Mouse (Mus musculus) hindbrain, embryonic 15.5 days (tissue): ENCODE results near the gene Mpo. TPM values are rescaled to one million over a fixed set of nuclear protein-coding genes. Genes with fewer than 3 reads are reported as not detected.

Experiments used
- ATAC-seq: fragments of 200-750 bp; cut with Nextera tagmentation; 2 replicates; pipeline ENCODE4 v1.8.0; 2017; ENCODE audit warnings: low read depth, moderate number of reproducible peaks, moderate TSS enrichment; ENCODE audit not compliant: low FRiP score
- H3K27ac ChIP-seq: fragments of 300-500 bp; sonication (generic); replicated peaks from 2 replicates; pipeline ENCODE4 v1.5.1; 2015; ENCODE audit warnings: mild to moderate bottlenecking, inconsistent platforms
- H3K27me3 ChIP-seq: fragments of 300-500 bp; sonication (generic); 2 replicates; pipeline ENCODE4 v1.6.1; 2015; ENCODE audit warnings: control low read depth, inconsistent platforms
- H3K36me3 ChIP-seq: fragments of 300-500 bp; sonication (generic); 2 replicates; pipeline ENCODE4 v1.6.1; 2015; ENCODE audit warnings: control low read depth, inconsistent platforms
- H3K4me1 ChIP-seq: fragments of 300-500 bp; sonication (generic); replicated peaks from 2 replicates; pipeline ENCODE4 v1.6.1; 2015; ENCODE audit warnings: control low read depth, inconsistent platforms
- H3K4me2 ChIP-seq: fragments of 300-500 bp; sonication (generic); 2 replicates; pipeline ENCODE4 v1.6.1; 2015; ENCODE audit warnings: moderate library complexity, mild to moderate bottlenecking, inconsistent platforms
- H3K4me3 ChIP-seq: fragments of 300-500 bp; sonication (generic); 2 replicates; pipeline ENCODE4 v1.5.1; 2015; ENCODE audit warnings: mild to moderate bottlenecking, inconsistent platforms
- H3K9ac ChIP-seq: fragments of 300-500 bp; sonication (generic); 2 replicates; pipeline ENCODE4 v1.6.1; 2015; ENCODE audit warnings: inconsistent platforms
- H3K9me3 ChIP-seq: fragments of 300-500 bp; sonication (generic); 2 replicates; pipeline ENCODE4 v1.6.1; 2016; ENCODE audit warnings: control low read depth, inconsistent platforms
- WGBS: fragments of 180-500 bp; shearing (Covaris S2); methylation state at CpG from one replicate; pipeline ENCODE4 v1.1.7; 2015; 5-methylcytosine and 5-hydroxymethylcytosine counted together
- polyA plus RNA-seq: library from polyadenylated mRNA; unstranded; fragments of >200 nt; fragmentation: Nextera tagmentation; extraction: Ambion mirVana; gene quantifications from 2 replicates; pipeline ENCODE4 v1.2.1, GENCODE M21; 2015

Gene Mpo
- polyA plus RNA-seq, 1 experiment from 2014 or later = 0.21 TPM

DNA sequence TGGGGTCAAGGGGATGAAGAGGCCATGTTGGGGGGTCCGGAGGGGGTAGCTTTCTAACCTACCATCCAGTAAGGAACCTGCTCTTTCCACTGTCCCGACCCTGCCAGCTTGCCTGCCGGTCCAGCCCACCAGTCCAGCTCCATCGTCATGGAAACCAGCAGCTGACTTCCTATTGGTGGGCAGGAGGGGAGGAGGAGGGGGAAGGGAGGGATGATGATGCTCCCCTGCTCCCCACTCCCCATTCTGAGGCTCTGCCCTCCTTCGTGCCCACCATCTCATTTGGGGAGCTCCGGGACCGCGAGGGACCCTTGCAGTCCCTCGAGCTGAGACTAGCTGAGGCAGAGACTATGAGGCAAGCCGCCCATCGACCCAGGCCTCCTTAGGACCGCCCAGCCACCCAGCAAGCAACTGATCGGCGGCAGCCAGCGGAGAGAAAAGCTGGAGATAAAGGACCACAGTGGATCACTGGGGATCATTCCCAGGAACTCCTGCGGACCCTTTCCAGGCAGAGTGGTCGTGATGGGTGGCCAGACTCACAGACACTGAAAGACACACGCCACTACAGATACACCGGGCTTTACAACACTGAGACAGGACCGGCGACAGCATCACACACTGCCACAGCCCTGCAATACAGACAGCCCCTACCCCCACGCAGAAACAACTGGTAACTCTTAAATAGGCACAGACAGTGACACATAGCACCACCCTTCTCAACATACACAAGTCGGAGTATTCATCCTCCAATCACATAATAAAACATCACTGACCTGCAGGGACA is 32.9 kb upstream of the Mpo start, which contains the start of gene Tspoap1:
Gene Tspoap1, plus strand, starts transcription at position 241 of the 781 bp plus-strand sequence.
- ATAC-seq = peak; percentile 84
- Histone ChIP-seq H3K9me3 (no peaks in the 10 kb centered on the region), H3K36me3 (no peaks in the 10 kb centered on the region), H3K27ac (peak within 1 kb of the TSS; percentile 91), H3K4me3 (peak within 1 kb of the TSS; percentile 72), H3K4me1 (peaks cover 48% of the 10 kb centered on the region), H3K9ac (peak within 1 kb of the TSS; percentile 63), H3K27me3 (no peaks in the 10 kb centered on the region), H3K4me2 (peak within 1 kb of the TSS; percentile 96)
- 6% methylated on average over 23 of the region's 23 CpGs for WGBS

DNA sequence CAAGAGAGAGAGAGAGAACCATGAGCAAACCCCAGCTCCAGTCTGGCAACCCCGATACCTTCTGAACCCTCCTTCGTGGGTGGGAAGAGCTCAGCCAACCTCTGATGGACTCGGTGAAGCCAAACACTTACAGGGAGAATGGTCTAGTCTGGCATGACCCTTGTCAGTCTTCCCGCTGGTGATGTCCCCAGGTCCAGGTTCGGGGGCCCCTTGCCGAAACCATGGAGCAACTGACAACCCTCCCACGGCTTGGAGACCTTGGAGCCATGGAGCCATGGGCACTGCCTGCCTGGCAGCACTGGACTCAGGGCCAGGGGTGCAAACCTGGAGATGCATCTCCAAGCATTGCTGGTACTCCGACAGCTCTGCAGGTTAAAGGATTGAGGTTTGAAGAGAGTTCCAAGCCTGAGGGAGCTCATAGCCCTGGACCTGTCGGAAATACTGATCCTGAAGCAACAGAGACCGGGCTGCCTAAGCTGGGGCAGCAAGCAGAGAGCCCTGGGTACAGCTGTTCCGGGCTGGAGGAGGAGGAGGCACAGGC is 32.1 kb upstream of the Mpo start:
- WGBS = 58% methylated on average over 11 of the region's 11 CpGs
- Histone ChIP-seq H3K27ac (peak overlapping the region; percentile 91; the same call in 1 of the 2 replicates), H3K4me1 (peaks cover 50% of the 10 kb centered on the region), H3K9me3 (no peaks in the 10 kb centered on the region), H3K4me2 (peak overlapping the region; percentile 96), H3K4me3 (peak overlapping the region; percentile 72), H3K9ac (peak overlapping the region; percentile 63), H3K27me3 (no peaks in the 10 kb centered on the region), H3K36me3 (no peaks in the 10 kb centered on the region)
- no peak for ATAC-seq

DNA sequence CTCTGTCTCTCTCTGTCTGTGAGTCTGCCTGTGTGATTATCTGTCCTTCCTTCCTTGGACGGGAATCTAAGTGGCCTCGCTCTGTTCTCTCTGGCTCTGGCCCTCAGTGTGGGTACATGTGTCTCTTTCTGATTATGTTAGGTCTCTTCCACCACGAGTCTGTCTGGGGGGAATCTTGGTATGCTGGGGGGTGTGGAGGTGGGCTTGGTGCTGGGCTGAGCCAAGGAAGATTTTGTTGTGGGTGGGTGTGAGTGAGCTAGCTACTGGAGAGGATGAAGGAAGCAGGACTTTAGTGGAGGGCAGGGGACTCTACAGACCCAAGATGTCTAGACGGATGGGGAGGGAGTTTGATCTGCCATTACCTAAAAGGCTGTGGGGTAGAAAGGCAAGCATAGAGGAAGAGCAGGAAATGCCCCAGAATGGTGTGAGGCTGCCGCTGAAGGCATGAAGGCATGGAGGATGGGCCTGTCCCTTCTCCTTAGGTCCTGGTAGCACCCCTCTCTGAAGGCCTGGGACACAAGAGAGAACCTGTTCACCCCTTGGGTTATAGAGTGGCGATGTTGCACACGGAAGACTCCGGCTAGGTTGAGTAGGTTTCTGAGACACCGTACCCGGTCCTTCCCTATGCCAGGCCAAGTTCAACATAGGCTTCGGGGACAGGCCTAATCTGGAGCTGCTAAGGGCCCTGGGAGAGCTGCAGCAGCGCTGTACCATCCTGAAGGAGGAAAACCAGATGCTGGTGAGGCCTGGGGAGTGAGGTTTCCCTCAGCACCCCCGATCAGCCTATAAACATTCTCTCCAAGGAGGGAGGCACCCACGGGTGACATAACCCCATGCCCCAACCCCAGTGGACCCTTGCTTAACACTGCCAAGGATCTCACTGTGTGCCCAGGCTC is 31.3 kb upstream of the Mpo start:
- Histone ChIP-seq H3K9me3 (no peaks in the 10 kb centered on the region), H3K36me3 (peaks cover 6% of the 10 kb centered on the region), H3K27ac (peak overlapping the region; percentile 83; the same call in 1 of the 2 replicates), H3K4me2 (peak overlapping the region; percentile 96), H3K4me3 (peak overlapping the region; percentile 72), H3K4me1 (peaks cover 50% of the 10 kb centered on the region), H3K27me3 (no peaks in the 10 kb centered on the region), H3K9ac (peak overlapping the region; percentile 63)
- ATAC-seq = no peak
- 72% methylated on average over 14 of the region's 14 CpGs for WGBS

DNA sequence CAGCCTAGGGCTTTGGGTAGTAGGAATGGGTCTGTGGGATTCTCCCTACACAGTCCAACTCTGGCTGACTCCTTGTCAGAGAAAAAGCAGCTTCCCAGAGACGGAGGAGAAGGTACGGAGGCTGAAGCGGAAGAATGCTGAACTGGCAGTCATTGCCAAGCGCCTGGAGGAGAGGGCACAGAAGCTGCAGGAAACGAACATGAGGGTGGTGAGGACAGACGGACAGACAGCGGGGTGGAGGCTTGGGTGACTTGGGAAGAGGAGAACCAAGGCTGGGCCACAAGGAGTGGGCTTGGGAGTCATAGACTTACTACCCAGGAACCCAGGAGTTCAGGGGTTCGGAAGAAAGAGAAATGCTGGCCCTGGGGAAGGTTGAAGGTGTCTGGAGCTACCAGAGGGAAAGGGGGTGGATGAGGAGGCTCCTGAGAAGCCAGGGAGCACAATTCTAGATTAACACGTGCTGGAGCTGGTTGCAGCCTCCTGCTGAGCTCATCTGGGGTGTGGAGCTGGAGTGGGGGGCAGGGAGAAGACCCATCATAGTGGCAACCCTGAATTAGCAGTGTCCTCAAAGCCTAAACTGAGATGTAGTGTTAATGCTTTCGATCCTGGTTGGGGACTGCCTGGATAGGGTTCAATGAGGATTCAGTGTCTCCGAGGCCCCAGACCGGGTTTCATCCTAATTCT is 30.5 kb upstream of the Mpo start:
- WGBS = 40% methylated on average over 12 of the region's 12 CpGs
- Histone ChIP-seq H3K36me3 (peaks cover 13% of the 10 kb centered on the region), H3K4me3 (peak overlapping the region; percentile 72), H3K9ac (peak overlapping the region; percentile 63), H3K4me1 (peaks cover 50% of the 10 kb centered on the region), H3K4me2 (peak overlapping the region; percentile 96), H3K9me3 (no peaks in the 10 kb centered on the region), H3K27ac (peak overlapping the region; percentile 83), H3K27me3 (no peaks in the 10 kb centered on the region)
- ATAC-seq = no peak

DNA sequence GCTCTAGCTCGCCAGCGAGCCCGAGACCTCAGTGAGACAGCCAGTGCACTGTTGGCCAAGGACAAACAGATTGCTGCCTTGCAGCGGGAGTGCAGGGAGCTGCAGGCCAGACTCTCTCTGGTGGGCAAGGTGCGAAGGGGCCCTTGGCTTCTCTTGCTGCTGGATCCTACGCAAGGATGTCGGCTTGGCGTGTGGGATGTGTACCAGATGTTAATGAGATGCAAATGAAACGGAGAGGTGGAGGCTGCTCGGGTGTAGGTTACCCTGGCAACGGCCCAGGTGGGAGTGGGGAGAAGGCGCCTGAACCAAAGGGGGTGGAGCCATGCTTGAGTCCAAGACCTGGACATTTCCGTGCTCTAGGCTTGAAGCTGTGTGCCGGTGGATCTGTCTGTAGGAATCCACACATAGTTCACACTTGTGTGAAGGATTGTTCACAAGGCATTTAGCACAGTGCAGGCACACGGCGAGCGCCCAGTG is 29.8 kb upstream of the Mpo start:
- peak overlapping the region; percentile 63 for H3K9ac ChIP-seq
- peak overlapping the region; percentile 96 for H3K4me2 ChIP-seq
- peak overlapping the region; percentile 72 for H3K4me3 ChIP-seq
- peak; percentile 73 for ATAC-seq
- H3K27ac ChIP-seq = peak overlapping the region; percentile 83
- peaks cover 18% of the 10 kb centered on the region for H3K36me3 ChIP-seq
- H3K9me3 ChIP-seq = no peaks in the 10 kb centered on the region
- no peaks in the 10 kb centered on the region for H3K27me3 ChIP-seq
- peaks cover 50% of the 10 kb centered on the region for H3K4me1 ChIP-seq
- 2% methylated on average over 16 of the region's 17 CpGs for WGBS

DNA sequence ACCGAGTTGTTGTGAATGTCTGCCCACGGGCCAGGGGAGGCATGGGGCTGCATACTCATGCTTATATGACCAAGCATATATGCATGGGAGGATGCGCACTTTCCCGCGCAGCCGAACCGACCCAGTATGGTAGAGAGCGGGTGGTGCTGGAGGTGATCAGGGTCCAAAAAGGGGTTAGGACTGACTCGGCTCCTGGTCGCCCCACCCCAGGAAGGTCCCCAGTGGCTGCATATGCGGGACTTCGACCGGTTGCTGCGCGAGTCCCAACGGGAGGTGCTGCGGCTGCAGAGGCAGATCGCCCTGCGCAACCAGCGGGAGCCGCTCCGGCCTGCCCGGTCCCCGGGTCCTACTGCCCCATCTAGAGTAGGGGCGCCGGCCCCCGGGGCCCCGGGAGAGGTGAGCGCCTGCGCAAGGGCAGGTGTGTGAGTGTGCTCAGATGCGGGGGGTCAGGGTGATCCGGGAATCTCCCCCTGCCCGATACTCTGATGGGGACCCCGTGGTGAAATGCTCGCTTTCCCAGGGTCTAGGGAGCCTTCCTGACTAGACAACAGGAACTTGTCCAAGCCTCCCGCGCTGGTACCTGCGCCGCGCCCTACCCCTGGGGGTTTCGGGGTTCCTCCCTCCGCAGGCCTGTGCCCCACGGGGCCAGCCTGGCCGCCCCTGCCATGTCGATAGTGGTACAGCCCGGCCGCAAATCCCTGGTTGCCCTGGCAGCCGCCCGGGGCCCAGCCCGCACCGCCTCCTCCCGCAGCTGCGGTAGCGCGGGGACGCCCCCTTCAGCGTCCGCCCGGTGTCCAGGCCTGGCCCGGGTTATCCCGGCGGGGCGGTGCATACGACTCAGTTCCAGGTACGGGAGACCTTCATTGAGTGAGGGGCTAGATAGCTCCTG is 29.1 kb upstream of the Mpo start:
- Histone ChIP-seq H3K4me1 (peaks cover 50% of the 10 kb centered on the region), H3K9ac (peak overlapping the region; percentile 63), H3K4me2 (peak overlapping the region; percentile 96), H3K4me3 (peak overlapping the region; percentile 72), H3K27ac (peak overlapping the region; percentile 83), H3K27me3 (no peaks in the 10 kb centered on the region), H3K9me3 (no peaks in the 10 kb centered on the region), H3K36me3 (peaks cover 22% of the 10 kb centered on the region)
- under 1% methylated on average over 65 of the region's 65 CpGs for WGBS
- peak; percentile 44 for ATAC-seq

DNA sequence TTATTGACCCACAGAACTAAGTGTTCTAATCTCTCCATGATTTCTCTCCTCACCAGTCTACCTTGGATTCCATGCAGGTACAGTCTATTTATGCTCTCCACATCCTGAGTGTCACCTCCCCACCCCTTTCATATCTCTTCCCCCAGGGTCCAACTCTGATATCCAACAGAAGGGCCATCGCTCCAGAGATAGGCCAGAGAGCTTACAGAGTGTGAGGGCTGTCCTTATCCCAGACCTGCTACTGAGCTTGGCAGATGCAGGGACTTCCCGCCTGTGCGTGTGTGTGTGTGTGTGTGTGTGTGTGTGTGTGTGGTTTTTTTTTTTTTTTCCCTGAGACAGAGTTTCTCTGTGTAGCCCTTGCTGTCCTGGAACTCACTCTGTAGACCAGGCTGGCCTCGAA is 24.6 kb upstream of the Mpo start:
- no peak overlapping the region for H3K4me2 ChIP-seq
- H3K36me3 ChIP-seq = peaks cover 50% of the 10 kb centered on the region
- no peak for ATAC-seq
- H3K9ac ChIP-seq = no peak overlapping the region
- no peak overlapping the region for H3K4me3 ChIP-seq
- peaks cover 15% of the 10 kb centered on the region for H3K4me1 ChIP-seq
- H3K27ac ChIP-seq = no peak overlapping the region
- 93% methylated on average over 4 of the region's 4 CpGs for WGBS
- no peaks in the 10 kb centered on the region for H3K27me3 ChIP-seq
- H3K9me3 ChIP-seq = no peaks in the 10 kb centered on the region

DNA sequence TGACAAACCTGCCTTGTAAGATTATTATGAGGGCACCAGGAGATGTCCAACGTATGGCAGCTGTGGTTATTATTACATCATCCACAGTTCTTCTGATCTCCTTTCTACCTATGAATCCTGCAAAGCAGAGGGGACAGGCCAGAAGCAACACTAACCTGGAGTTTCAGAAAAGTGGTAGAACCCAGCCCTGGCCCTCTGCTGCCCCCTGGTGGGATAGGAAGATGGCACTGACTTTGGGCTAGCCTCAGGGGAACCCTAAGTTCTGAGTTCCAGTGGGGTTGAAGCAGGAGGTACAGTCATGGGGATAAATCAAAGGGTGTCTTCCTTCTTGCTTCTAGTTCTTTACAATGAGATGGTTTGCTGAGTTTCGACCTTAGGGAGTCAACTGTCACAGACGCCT is 22.4 kb upstream of the Mpo start:
- 61% methylated on average over 3 of the region's 3 CpGs for WGBS
- no peaks in the 10 kb centered on the region for H3K27me3 ChIP-seq
- H3K4me1 ChIP-seq = no peaks in the 10 kb centered on the region
- ATAC-seq = no peak
- H3K9ac ChIP-seq = no peak overlapping the region
- peaks cover 57% of the 10 kb centered on the region for H3K36me3 ChIP-seq
- H3K27ac ChIP-seq = no peak overlapping the region
- no peaks in the 10 kb centered on the region for H3K9me3 ChIP-seq
- H3K4me2 ChIP-seq = no peak overlapping the region
- no peak overlapping the region for H3K4me3 ChIP-seq

DNA sequence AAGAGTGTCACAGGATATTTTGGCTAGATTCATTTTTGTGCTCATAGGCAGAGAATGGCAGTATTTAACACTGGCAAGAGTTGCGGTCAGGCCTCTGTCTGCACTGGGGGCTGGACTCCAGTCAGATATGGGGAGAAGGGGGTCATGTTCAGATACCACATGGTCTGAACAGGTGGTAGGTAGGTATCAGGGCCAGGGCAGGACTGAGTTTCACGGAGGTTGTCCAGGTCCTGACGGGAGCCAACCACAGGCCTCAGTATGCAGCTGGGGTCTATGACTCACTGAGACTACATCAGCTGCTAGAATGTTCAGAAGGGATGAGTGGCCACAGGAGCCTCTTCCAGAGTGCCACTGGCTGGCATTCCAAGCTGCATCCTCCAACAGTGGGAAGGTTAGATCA is 21.0 kb upstream of the Mpo start:
- Histone ChIP-seq H3K9me3 (no peaks in the 10 kb centered on the region), H3K9ac (no peak overlapping the region), H3K4me3 (no peak overlapping the region), H3K4me2 (no peak overlapping the region), H3K27ac (no peak overlapping the region), H3K4me1 (no peaks in the 10 kb centered on the region), H3K36me3 (peaks cover 61% of the 10 kb centered on the region), H3K27me3 (no peaks in the 10 kb centered on the region)
- WGBS = 87% methylated on average over 3 of the region's 3 CpGs
- ATAC-seq = no peak

DNA sequence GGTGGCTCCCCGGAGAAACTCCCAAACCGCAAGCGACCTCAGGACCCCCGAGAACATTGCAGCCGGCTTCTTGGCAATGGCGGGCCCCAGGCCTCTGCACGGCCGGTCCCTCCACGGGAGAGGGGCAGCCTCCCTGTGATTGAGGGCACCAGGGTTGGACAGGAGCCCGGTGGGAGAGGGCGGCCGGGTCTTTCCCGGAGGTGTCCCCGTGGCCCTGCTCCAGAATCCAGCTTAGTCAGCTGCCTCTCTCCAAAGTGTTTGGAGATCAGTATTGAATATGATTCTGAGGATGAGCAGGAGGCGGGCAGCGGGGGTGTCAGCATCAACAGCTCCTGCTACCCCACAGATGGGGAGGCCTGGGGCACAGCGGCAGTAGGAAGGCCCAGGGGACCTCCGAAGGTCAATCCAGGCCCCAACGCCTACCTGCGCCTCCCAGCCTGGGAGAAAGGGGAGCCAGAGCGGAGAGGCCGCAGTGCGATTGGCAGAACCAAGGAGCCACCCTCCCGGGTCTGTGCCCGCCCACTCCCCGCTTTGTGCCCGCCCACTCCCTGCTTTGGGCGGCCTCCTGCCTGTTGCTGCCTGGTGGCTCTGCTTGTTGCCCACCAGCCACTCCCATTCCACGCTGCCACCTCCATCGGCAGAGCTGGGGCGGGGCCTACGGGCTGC is 15.1 kb upstream of the Mpo start:
- WGBS = 9% methylated on average over 26 of the region's 32 CpGs
- Histone ChIP-seq H3K4me2 (peak overlapping the region; percentile 54), H3K27me3 (no peaks in the 10 kb centered on the region), H3K27ac (no peak overlapping the region), H3K9ac (peak overlapping the region; percentile 31), H3K36me3 (peaks cover 43% of the 10 kb centered on the region), H3K4me1 (peaks cover 15% of the 10 kb centered on the region), H3K4me3 (peak overlapping the region; percentile 25), H3K9me3 (no peaks in the 10 kb centered on the region)
- ATAC-seq = peak; percentile 72
